Mouse (Mus musculus): ENCODE measurements at regions not wholly inside any gene's neighbourhood (a gene's known extent, or its start where the extent isn't known, plus 50 kb on each side); places are given as distances from the start of the nearest gene placed in this dataset.

GRCm38 (mm10) chr17:75893559-75893958, 341.8 kb upstream of the Fam98a start:
- no peak for DNase-seq

- no peak for DNase-seq
These were observed 340.4 kb upstream of the Fam98a start for GRCm38 (mm10) chr17:75892156-75892555.

- DNase-seq, result no peak
These were observed 339.8 kb upstream of the Fam98a start for GRCm38 (mm10) chr17:75891564-75891963.

GRCm38 (mm10) chr17:75877848-75878247, 326.1 kb upstream of the Fam98a start:
- DNase-seq, result no peak

- no peak for DNase-seq
These were observed 325.1 kb upstream of the Fam98a start for GRCm38 (mm10) chr17:75876895-75877294.

- DNase-seq, result no peak
These were observed 322.8 kb upstream of the Fam98a start for GRCm38 (mm10) chr17:75874535-75874934.

- no peak for DNase-seq
These were observed 318.7 kb upstream of the Fam98a start for GRCm38 (mm10) chr17:75870492-75870891.

- DNase-seq, result no peak
These were observed 305.3 kb upstream of the Fam98a start for GRCm38 (mm10) chr17:75857015-75857414.

GRCm38 (mm10) chr17:75815997-75816626, 264.4 kb upstream of the Fam98a start:
- DNase-seq, result no peak

GRCm38 (mm10) chr17:75812163-75812562, 260.4 kb upstream of the Fam98a start:
- no peak for DNase-seq

GRCm38 (mm10) chr17:75808524-75809326, 257.0 kb upstream of the Fam98a start:
- no peak for DNase-seq

GRCm38 (mm10) chr17:75808025-75808424, 256.3 kb upstream of the Fam98a start:
- DNase-seq, result no peak

- DNase-seq, result no peak
These were observed 252.6 kb upstream of the Fam98a start for GRCm38 (mm10) chr17:75804358-75804757.

- DNase-seq, result no peak
These were observed 244.6 kb upstream of the Fam98a start for GRCm38 (mm10) chr17:75796380-75796779.

GRCm38 (mm10) chr17:75795772-75796171, 244.0 kb upstream of the Fam98a start:
- no peak for DNase-seq

- DNase-seq, result no peak
These were observed 228.0 kb upstream of the Fam98a start for GRCm38 (mm10) chr17:75779770-75780169.

GRCm38 (mm10) chr17:75776611-75777010, 224.9 kb upstream of the Fam98a start:
- DNase-seq, result no peak

- no peak for DNase-seq
These were observed 223.8 kb upstream of the Fam98a start for GRCm38 (mm10) chr17:75775518-75775917.

- DNase-seq, result no peak
These were observed 221.1 kb upstream of the Fam98a start for GRCm38 (mm10) chr17:75772861-75773260.

- DNase-seq, result no peak
These were observed 216.9 kb upstream of the Fam98a start for GRCm38 (mm10) chr17:75768654-75769053.

GRCm38 (mm10) chr17:75763391-75763790, 211.6 kb upstream of the Fam98a start:
- no peak for DNase-seq

GRCm38 (mm10) chr17:75756487-75756886, 204.7 kb upstream of the Fam98a start:
- DNase-seq, result no peak

- no peak for DNase-seq
These were observed 164.7 kb upstream of the Fam98a start for GRCm38 (mm10) chr17:75716458-75716857.

- DNase-seq, result no peak
These were observed 162.8 kb upstream of the Fam98a start for GRCm38 (mm10) chr17:75714578-75714977.

GRCm38 (mm10) chr17:75714059-75714458, 162.3 kb upstream of the Fam98a start:
- no peak for DNase-seq
